Mouse (Mus musculus): ENCODE results near the gene 2610028H24Rik. TPM values are rescaled to one million over a fixed set of nuclear protein-coding genes. Genes with fewer than 3 reads are reported as not detected.

2610028H24Rik gene
- polyA plus RNA-seq, 1 experiment = not detected

DNA sequence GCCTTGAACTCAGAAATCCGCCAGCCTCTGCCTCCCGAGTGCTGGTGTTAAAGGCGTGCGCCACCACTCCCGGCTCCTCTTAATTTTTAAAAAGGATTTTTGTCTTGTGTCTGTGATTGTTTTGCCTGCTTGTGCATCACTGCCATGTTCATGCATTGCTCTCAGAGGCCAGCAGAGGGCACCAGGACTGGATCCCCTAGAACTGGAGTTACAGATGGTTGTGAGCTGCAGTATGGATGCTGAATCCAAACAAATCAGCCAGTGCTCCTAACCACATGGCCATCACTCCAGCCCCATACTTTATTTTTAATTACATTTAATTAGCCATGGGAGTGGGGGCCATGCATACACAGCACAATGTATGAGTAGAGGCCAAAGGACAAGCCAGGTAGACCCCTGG, 6.4 kb downstream of the 2610028H24Rik start:
- TF ChIP-seq CTCF (IDR thresholded peaks at IDR 0.05; ENCODE audit: borderline replicate concordance, extremely low read depth, insufficient read depth, insufficient read length) (peak; percentile 73), POLR2A (IDR thresholded peaks at IDR 0.05; ENCODE audit: borderline replicate concordance, extremely low read depth, insufficient read depth, insufficient read length, poor library complexity, severe bottlenecking) (no peak)
- peak; percentile 62 for DNase-seq (ENCODE audit: low read depth)

DNA sequence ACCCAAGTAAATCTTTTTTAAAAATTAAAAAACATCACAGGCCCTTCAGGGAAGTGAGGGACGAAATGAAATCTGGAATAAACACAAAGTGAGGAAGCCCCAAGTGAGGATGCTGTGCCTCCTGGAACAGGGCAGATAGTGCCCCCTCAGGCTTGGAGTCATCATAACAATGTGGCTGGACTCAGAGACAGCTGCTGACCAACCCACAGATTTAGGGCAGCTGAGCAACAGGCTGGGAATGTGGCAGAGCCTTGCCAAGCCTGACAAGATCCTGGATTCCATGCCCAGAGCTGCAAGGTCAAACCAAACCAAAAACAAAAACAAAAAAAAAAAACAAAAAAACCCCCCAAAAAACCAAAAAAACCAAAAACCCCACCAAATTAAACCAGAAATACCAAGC, 12.4 kb downstream of the 2610028H24Rik start:
- DNase-seq (ENCODE audit: low read depth) = no peak

DNA sequence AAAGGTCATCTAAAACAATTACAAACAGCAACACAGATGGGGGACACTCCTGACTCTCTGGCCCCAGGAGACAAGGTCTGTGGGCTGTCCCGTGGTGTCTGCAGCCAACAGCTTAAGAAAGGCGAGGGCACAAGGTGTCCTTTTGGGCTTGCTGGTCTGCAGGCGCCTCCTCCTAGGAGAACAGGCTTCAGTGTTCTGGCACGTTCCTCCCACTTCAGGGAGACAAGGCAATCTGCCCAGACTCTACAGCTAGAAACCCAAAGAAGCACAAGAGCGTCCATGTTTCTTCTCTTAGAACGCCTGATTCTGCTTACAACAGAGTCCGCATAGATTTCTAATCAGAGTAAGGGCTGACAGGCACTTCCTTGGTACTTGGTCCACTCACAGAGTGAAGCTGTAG, 13.4 kb downstream of the 2610028H24Rik start:
- TF ChIP-seq CTCF (IDR thresholded peaks at IDR 0.05; ENCODE audit: borderline replicate concordance, extremely low read depth, insufficient read depth, insufficient read length) (no peak), POLR2A (IDR thresholded peaks at IDR 0.05; ENCODE audit: borderline replicate concordance, extremely low read depth, insufficient read depth, insufficient read length, poor library complexity, severe bottlenecking) (no peak)
- DNase-seq (ENCODE audit: low read depth) = no peak

More for the DNA sequence above, 12.4 kb downstream of the 2610028H24Rik start:
- TF ChIP-seq POLR2A (IDR thresholded peaks at IDR 0.05; ENCODE audit: borderline replicate concordance, extremely low read depth, insufficient read depth, insufficient read length, poor library complexity, severe bottlenecking) (no peak), CTCF (IDR thresholded peaks at IDR 0.05; ENCODE audit: borderline replicate concordance, extremely low read depth, insufficient read depth, insufficient read length) (no peak)

DNA sequence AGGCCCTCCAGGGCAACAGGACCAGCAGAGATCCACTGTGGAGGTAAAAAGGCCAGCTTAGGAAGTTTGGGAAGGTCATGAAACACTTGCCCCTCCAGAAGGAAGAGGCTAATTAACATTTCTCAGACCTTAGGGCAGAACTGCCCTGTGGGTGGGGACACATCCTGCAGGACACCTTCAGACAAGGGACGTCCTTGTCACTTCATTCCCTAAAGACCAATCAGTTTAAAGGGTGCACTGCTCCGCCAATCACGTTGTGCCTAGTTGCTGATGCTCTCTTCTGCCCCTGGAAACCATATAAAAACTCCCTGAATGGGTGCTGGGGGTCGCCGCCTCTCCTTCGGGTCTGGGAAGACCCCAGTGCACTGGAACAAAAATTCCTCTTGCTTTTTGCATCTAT, 13.8 kb downstream of the 2610028H24Rik start:
- no peak for DNase-seq (ENCODE audit: low read depth)
- TF ChIP-seq POLR2A (IDR thresholded peaks at IDR 0.05; ENCODE audit: borderline replicate concordance, extremely low read depth, insufficient read depth, insufficient read length, poor library complexity, severe bottlenecking) (no peak), CTCF (IDR thresholded peaks at IDR 0.05; ENCODE audit: borderline replicate concordance, extremely low read depth, insufficient read depth, insufficient read length) (no peak)

DNA sequence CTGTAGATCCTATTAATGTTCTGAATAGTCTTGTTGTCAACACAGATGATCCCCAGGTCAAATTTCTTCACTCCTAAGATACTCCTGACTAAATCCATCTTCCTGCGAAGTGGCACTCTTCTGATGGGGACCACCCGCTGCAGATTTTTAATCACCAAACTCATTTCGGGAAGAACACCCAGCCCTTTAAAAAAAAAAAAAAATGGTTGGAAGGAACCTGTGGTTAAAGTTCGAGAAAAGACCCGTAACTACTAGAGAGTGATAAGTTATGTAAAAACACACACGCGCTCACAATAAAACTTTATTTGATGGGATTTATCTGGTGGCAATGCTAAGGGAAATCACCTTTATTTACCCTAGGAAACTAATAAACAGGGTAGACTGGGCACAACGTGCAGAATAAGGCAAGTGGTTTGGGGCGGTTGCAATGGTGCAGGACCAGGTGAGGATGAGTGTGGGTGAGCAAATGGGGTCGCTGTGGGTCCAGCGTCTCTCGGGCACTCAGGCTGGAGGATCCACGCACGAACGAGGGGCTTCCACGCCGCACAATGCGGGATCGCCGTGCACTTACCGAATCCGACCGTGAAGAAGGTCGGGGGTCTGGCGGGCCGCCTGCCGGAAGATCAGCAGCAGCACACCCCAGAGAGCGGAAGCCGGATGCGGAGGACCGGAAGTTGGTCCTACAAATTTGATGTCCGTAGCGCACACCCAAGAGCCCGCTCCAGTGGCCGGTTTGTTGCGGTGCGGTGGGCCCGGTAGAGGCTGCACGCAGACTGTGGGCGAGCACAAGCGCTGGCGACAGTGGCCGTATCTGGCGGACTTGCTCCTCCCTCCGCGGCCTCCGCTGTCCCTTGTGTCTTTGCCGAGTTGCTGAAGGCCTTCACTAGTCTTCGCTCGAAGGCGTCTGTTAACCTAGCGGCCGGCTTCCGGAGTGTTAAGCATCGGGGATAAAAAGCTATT, 19.6 kb downstream of the 2610028H24Rik start, which contains the start of the genes Mcm3ap and Ybey:
Gene Mcm3ap, plus strand, starts transcription at position 725 of the 960 bp plus-strand sequence.
Gene Ybey, minus strand, starts transcription at position 912 of the 960 bp plus-strand sequence.
- DNase-seq (ENCODE audit: low read depth) = peak; percentile 97
- peak; percentile 75; the same call in 1 of the 2 replicates for TF ChIP-seq POLR2A (IDR thresholded peaks at IDR 0.05; ENCODE audit: borderline replicate concordance, extremely low read depth, insufficient read depth, insufficient read length, poor library complexity, severe bottlenecking)
- peak; percentile 30; the same call in 1 of the 2 replicates for TF ChIP-seq CTCF (IDR thresholded peaks at IDR 0.05; ENCODE audit: borderline replicate concordance, extremely low read depth, insufficient read depth, insufficient read length)

DNA sequence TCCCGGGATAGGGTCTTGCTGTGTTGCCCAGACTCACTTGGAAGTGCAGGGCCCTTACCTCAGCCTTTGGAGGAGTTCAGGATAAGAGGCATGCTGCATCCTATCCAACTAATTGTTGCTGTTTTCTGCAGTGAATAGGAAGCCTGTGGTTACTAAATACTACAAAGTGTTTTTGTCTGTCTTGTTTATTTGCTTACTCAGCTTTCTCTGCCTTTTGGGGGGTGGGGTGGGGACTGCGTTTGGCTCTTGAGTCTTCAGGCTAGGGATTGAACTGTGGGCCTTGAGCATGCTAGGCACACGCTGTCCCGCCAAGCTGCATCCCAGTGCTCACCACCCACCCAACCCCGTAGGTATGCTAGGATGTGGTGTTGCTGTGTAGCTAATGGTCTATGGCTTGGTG, 24.9 kb downstream of the 2610028H24Rik start:
- no peak for TF ChIP-seq CTCF (IDR thresholded peaks at IDR 0.05; ENCODE audit: borderline replicate concordance, extremely low read depth, insufficient read depth, insufficient read length)
- DNase-seq (ENCODE audit: low read depth) = no peak

DNA sequence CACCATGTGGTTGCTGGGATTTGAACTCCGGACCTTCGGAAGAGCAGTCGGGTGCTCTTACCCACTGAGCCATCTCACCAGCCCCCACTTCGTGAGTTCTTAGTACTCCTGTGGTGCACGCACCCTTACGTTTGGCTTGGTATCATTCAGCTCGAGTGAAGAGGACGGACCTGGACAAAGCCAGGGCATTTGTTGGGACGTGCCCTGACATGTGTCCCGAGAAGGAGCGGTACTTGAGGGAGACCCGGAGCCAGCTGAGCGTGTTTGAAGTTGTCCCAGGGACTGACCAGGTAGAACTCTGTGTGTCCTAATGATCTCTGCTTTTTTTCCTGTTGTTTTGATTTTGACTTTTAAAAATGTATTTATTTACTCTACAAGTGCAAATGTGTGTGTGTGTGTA, 32.0 kb downstream of the 2610028H24Rik start:
- TF ChIP-seq CTCF (IDR thresholded peaks at IDR 0.05; ENCODE audit: borderline replicate concordance, extremely low read depth, insufficient read depth, insufficient read length) = no peak
- TF ChIP-seq POLR2A (IDR thresholded peaks at IDR 0.05; ENCODE audit: borderline replicate concordance, extremely low read depth, insufficient read depth, insufficient read length, poor library complexity, severe bottlenecking) = no peak
- DNase-seq (ENCODE audit: low read depth) = no peak

DNA sequence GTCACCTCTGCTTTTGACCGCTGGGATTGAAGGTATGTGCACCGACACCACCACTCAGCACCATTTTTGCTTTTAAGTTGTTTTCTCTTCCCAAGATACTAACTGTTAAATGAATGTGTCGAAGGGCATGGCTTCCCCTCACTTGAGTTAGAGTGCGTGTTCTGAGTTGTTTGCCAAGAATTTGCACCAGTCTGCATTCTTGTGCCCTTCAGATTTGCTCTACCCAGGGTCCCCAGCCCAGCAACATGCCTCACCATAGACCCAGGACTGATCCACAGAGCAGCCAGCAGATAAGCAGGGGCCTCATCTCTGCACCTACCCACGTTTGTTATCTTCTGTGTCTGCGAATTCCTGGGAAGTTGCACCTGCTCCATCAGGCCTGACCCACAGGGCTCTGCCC, 32.6 kb downstream of the 2610028H24Rik start:
- no peak for DNase-seq (ENCODE audit: low read depth)
- TF ChIP-seq POLR2A (IDR thresholded peaks at IDR 0.05; ENCODE audit: borderline replicate concordance, extremely low read depth, insufficient read depth, insufficient read length, poor library complexity, severe bottlenecking) (no peak), CTCF (IDR thresholded peaks at IDR 0.05; ENCODE audit: borderline replicate concordance, extremely low read depth, insufficient read depth, insufficient read length) (no peak)

DNA sequence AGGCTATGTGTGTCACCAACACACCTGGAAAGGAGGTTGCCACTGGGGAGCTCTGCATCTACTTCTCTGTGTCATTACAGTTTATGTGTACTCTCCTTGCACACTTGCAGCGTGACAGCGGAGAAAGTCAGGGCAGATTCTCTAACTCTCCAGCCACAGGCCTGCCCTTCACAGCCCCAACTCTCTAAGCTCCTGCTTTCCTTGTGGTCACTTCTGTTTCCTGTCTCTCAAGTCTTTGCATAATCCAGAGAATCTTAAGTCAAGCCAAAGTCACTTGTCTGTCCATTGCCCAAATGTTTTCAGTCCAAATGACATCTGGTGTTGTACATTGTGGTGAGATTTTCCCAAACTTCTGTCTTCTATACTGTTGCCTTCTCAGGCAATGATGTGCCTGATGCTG, 37.4 kb downstream of the 2610028H24Rik start:
- TF ChIP-seq POLR2A (IDR thresholded peaks at IDR 0.05; ENCODE audit: borderline replicate concordance, extremely low read depth, insufficient read depth, insufficient read length, poor library complexity, severe bottlenecking) = no peak
- TF ChIP-seq CTCF (IDR thresholded peaks at IDR 0.05; ENCODE audit: borderline replicate concordance, extremely low read depth, insufficient read depth, insufficient read length) = no peak
- DNase-seq (ENCODE audit: low read depth) = no peak

DNA sequence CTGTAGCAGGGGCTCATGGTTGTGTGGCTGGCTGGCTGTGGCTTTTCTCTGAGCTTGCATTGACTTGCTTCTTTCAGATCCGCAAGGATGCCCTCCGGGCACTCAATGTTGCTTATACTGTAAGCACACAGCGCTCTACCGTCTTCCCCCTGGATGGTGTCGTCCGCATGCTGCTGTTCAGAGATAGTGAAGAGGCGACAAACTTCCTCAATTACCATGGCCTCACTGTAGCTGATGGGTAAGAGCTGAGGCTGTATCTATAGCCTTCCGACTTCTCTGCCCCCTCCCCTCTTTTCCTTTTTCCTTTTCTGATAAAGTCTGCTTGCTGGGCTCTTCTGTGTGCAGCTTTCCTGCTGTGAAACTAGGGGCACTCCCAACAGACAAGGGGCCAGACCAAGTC, 39.4 kb downstream of the 2610028H24Rik start:
- no peak for TF ChIP-seq POLR2A (IDR thresholded peaks at IDR 0.05; ENCODE audit: borderline replicate concordance, extremely low read depth, insufficient read depth, insufficient read length, poor library complexity, severe bottlenecking)
- no peak for TF ChIP-seq CTCF (IDR thresholded peaks at IDR 0.05; ENCODE audit: borderline replicate concordance, extremely low read depth, insufficient read depth, insufficient read length)
- no peak for DNase-seq (ENCODE audit: low read depth)

DNA sequence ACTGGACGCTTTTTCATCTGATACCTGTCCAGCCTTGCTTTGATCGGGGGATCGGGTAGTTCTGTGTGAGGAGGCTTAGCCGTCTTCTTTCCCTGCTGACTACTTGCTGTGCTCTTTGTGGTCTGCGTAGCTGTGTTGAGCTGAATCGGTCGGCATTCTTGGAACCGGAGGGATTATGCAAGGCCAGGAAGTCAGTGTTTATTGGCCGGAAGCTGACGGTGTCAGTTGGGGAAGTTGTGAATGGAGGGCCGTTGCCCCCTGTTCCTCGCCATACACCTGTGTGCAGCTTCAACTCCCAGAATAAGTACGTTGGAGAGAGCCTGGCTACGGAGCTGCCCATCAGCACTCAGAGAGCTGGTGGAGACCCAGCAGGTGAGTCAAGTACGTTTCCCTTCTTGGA, 40.3 kb downstream of the 2610028H24Rik start:
- TF ChIP-seq POLR2A (IDR thresholded peaks at IDR 0.05; ENCODE audit: borderline replicate concordance, extremely low read depth, insufficient read depth, insufficient read length, poor library complexity, severe bottlenecking) = no peak
- no peak for DNase-seq (ENCODE audit: low read depth)

DNA sequence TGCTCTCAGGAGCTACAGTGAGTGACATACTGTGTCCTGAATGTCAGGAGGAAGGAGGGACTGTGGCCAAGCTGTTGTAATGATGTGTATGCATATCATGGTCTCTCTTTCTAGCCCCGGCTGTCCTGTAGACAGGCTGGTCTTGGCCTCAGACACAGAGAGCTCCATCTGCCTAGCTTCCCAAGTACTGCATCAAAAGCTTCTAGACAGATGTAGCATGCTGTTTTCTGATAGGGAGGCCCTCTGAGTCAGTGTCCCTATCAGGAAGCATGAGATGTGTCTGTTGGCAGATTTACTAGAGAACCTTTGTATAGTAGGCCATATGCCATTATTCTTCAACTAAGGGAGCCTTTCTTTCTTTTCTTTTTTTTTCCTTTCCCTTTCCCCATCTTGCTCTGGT, 44.6 kb downstream of the 2610028H24Rik start:
- TF ChIP-seq CTCF (IDR thresholded peaks at IDR 0.05; ENCODE audit: borderline replicate concordance, extremely low read depth, insufficient read depth, insufficient read length) (no peak), POLR2A (IDR thresholded peaks at IDR 0.05; ENCODE audit: borderline replicate concordance, extremely low read depth, insufficient read depth, insufficient read length, poor library complexity, severe bottlenecking) (no peak)

More for the DNA sequence above, 44.6 kb downstream of the 2610028H24Rik start:
- no peak for DNase-seq (ENCODE audit: low read depth)
